In the genomic region with DNA sequence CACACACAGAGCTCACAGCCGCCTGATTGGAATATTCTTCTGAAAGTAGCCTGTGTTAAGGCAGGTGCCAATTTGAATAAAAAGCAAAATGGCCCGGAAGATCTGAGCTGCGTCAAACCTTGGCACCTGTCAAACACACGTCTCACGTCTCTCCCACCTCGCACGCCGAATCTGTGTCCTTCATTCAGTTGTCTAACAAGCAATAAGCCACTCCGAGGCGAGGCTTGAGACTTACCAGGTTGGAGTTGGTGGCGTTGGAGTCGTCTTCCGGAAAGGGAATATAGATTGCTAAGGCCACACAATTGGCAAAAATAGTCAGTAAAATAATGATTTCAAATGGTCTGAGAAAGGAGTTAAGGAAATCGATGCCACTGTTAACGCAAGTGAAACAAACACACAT, we compare ENCODE assay signal across 16 mouse cellular contexts.
DNase-seq lines count a peak whose midpoint lies in the region; ATAC-seq lines count a peak whose summit lies in the region.
"Had no signal": no experiment of that assay in that cellular context is flagged by ENCODE, and none has a peak within 500 bp of the region (broad histone marks: within the 10 kb centered on the region; RNA-seq: fewer than 3 reads in every experiment).

No protein-coding gene starts in this region.

- WGBS in heart, embryonic 13.5 days: 62% methylated on average over 15 of the region's 15 CpGs
- WGBS in limb, embryonic 13.5 days: 82% methylated on average over 15 of the region's 15 CpGs
- 56% methylated on average over 15 of the region's 15 CpGs for WGBS in stomach, embryonic 15.5 days

- no peak for ATAC-seq in heart, embryonic 13.5 days (ENCODE audit: extremely low read depth, insufficient number of reproducible peaks, low FRiP score, low TSS enrichment)
- no peak for ATAC-seq in limb, embryonic 13.5 days (ENCODE audit: low FRiP score, low read depth)
- no peak for ATAC-seq in stomach, embryonic 15.5 days (ENCODE audit: insufficient read depth, low FRiP score, low read depth)
- no peak for ATAC-seq in inflammation-experienced regulatory T-cells, adult 6 months
- no peak for ATAC-seq in CD4-positive, CD25-positive, alpha-beta regulatory T cell, adult 4 months
- ATAC-seq: forebrain, embryonic 14.5 days had no signal

- DNase-seq in heart, adult 11 months: no peak
- peak; percentile 13 for DNase-seq in kidney, postnatal 10 days
- no peak for DNase-seq in kidney, adult 9 months
- DNase-seq: adrenal gland, postnatal 36 days; cerebellum, adult 9-11 months; retina, postnatal 1 day; thymus, postnatal 14 days had no signal

- H3K36me3 ChIP-seq in heart, embryonic 13.5 days: peaks cover 52% of the 10 kb centered on the region
- peaks cover 35% of the 10 kb centered on the region for H3K36me3 ChIP-seq in limb, embryonic 13.5 days
- no peaks in the 10 kb centered on the region for H3K36me3 ChIP-seq in stomach, embryonic 15.5 days
- H3K36me3 ChIP-seq: hindbrain, embryonic 10.5 days; liver, embryonic 15.5 days had no signal

- H3K4me1 ChIP-seq in heart, embryonic 13.5 days: peaks cover 78% of the 10 kb centered on the region
- peaks cover 29% of the 10 kb centered on the region for H3K4me1 ChIP-seq in limb, embryonic 13.5 days
- H3K4me1 ChIP-seq in stomach, embryonic 15.5 days: 0 out of 2 replicates have a peak, but pooled peaks cover 4% of the 10 kb centered on the region
- H3K4me1 ChIP-seq: liver, embryonic 15.5 days had no signal

- H3K9me3 ChIP-seq in heart, embryonic 13.5 days: no peaks in the 10 kb centered on the region
- H3K9me3 ChIP-seq in limb, embryonic 13.5 days: no peaks in the 10 kb centered on the region
- H3K9me3 ChIP-seq in stomach, embryonic 15.5 days: no peaks in the 10 kb centered on the region
- H3K9me3 ChIP-seq: hindbrain, embryonic 10.5 days; liver, embryonic 15.5 days had no signal

- H3K4me2 ChIP-seq in heart, embryonic 13.5 days: 0 out of 2 replicates have a peak overlapping the region, but pooled peaks have one; percentile 1
- H3K4me2 ChIP-seq in limb, embryonic 13.5 days (replicated peaks): no peak overlapping the region
- H3K4me2 ChIP-seq in stomach, embryonic 15.5 days: 0 out of 2 replicates have a peak overlapping the region, but pooled peaks have one; percentile 23
- H3K4me2 ChIP-seq: liver, embryonic 15.5 days had no signal

- no peaks in the 10 kb centered on the region for H3K27me3 ChIP-seq in heart, embryonic 13.5 days (replicated peaks)
- no peaks in the 10 kb centered on the region for H3K27me3 ChIP-seq in limb, embryonic 13.5 days
- no peaks in the 10 kb centered on the region for H3K27me3 ChIP-seq in stomach, embryonic 15.5 days (replicated peaks)

- peak overlapping the region; percentile 64 for H3K27ac ChIP-seq in heart, embryonic 13.5 days (replicated peaks)
- 0 out of 2 replicates have a peak overlapping the region, but pooled peaks have one; percentile 39 for H3K27ac ChIP-seq in limb, embryonic 13.5 days
- H3K27ac ChIP-seq in stomach, embryonic 15.5 days: peak overlapping the region; percentile 61; the same call in 1 of the 2 replicates
- H3K27ac ChIP-seq: hindbrain, embryonic 10.5 days; liver, embryonic 15.5 days had no signal

- no peak overlapping the region for H3K4me3 ChIP-seq in heart, embryonic 13.5 days
- no peak overlapping the region for H3K4me3 ChIP-seq in limb, embryonic 13.5 days
- no peak overlapping the region for H3K4me3 ChIP-seq in stomach, embryonic 15.5 days (replicated peaks)
- H3K4me3 ChIP-seq: hindbrain, embryonic 10.5 days; liver, embryonic 15.5 days; myocyte had no signal

- H3K9ac ChIP-seq in heart, embryonic 13.5 days: no peak overlapping the region
- H3K9ac ChIP-seq in limb, embryonic 13.5 days: no peak overlapping the region
- H3K9ac ChIP-seq in stomach, embryonic 15.5 days: no peak overlapping the region
- H3K9ac ChIP-seq: liver, embryonic 15.5 days had no signal
